Mouse (Mus musculus) small intestine, adult 2 months (tissue): Measurements from ENCODE around the gene Tbc1d5. TPM values are rescaled to one million over a fixed set of nuclear protein-coding genes. Genes with fewer than 3 reads are reported as not detected.

Source experiments
- H3K27ac ChIP-seq: fragments of 200-500 bp; 2 replicates; pipeline ENCODE4 v1.5.1; 2012; ENCODE audit warnings: low read depth, low read length, control low read depth, inconsistent platforms; ENCODE audit not compliant: insufficient read depth
- H3K27me3 ChIP-seq: fragments of 200-500 bp; 2 replicates; pipeline ENCODE4 v1.6.1; 2012; ENCODE audit warnings: mild to moderate bottlenecking, moderate library complexity, low read length, inconsistent platforms; ENCODE audit not compliant: control insufficient read depth, insufficient read depth
- H3K36me3 ChIP-seq: fragments of 200-500 bp; 2 replicates; pipeline ENCODE4 v1.6.1; 2012; ENCODE audit warnings: mild to moderate bottlenecking, low read length, control low read depth, inconsistent platforms; ENCODE audit not compliant: control insufficient read depth, insufficient read depth
- H3K4me1 ChIP-seq: fragments of 200-500 bp; 2 replicates; pipeline ENCODE4 v1.6.1; 2012; ENCODE audit warnings: low read length, inconsistent platforms, mixed read lengths; ENCODE audit not compliant: control insufficient read depth, insufficient read depth, insufficient read length
- H3K4me3 ChIP-seq: fragments of 200-500 bp; 2 replicates; pipeline ENCODE4 v1.5.1; 2012; ENCODE audit warnings: low read depth, mild to moderate bottlenecking, control low read depth, inconsistent platforms, low read length, moderate library complexity
- CTCF ChIP-seq: fragments of 200-500 bp; IDR thresholded peaks from 2 replicates; pipeline ENCODE4 v1.5.1; 2012; ENCODE audit warnings: low read depth, mild to moderate bottlenecking, control low read depth, inconsistent platforms, low read length, moderate library complexity, mixed read lengths; ENCODE audit not compliant: insufficient replicate concordance, insufficient read length; ENCODE audit errors: extremely low read depth
- POLR2A ChIP-seq: fragments of 200-500 bp; IDR thresholded peaks from 2 replicates; pipeline ENCODE4 v1.6.1; 2012; ENCODE audit warnings: low read depth, mild to moderate bottlenecking, control low read depth, inconsistent platforms, low read length, moderate library complexity
- WGBS: fragments of 180-500 bp; shearing (Covaris S2); methylation state at CpG from one replicate; pipeline ENCODE4 v1.1.7; 2018; 5-methylcytosine and 5-hydroxymethylcytosine counted together
- polyA plus RNA-seq: library from polyadenylated mRNA; depleted of rRNA; stranded (reverse); fragments of >200 nt; gene quantifications from 2 replicates; pipeline ENCODE4 v1.2.3, GENCODE M21; 2012

Gene Tbc1d5
- polyA plus RNA-seq, 1 experiment = 6.1 TPM

DNA sequence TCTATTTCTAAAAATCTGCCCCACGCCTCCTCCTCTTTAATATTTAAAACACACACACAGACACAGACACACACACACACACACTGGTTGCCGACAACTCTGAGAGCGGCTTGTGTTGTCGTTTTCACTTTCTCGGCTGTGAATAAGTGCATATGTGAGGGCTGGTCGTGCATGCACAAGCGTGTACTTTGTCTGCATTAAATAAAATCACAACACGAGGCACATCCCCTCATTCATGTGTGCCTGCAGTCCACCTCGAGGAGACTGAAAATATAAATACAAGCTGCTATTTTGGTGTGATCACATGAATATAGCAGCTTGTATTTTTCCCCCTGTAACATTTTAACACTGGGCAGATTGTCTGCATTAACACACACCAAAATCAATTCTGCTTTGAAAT, 224.8 kb downstream of the Tbc1d5 start:
- no peak for TF ChIP-seq POLR2A
- no peak for TF ChIP-seq CTCF
- Histone ChIP-seq H3K36me3 (0 out of 2 replicates have a peak, but pooled peaks cover 4% of the 10 kb centered on the region), H3K4me1 (no peaks in the 10 kb centered on the region), H3K27me3 (no peaks in the 10 kb centered on the region), H3K27ac (no peak overlapping the region), H3K4me3 (no peak overlapping the region)
- 88% methylated on average over 9 of the region's 9 CpGs for WGBS

DNA sequence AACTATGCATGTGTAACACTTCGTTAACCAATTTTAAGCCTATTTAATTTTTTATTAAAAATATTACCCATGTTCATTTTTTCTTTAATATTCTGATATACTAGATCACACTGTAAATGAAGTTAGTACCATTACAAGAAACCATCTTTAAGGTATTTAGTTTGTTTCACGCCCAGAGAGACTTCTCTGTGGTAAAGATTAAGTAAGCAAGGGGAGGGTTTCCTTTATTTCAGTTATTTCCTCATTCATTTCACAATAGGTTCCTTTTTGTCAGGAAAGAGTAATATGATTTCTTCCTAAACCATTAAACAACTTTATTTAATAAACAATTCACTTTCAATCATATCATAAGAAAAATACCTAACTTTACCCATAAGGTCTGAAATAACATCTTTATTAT, 256.8 kb downstream of the Tbc1d5 start:
- no peak for TF ChIP-seq POLR2A
- no peak for TF ChIP-seq CTCF

DNA sequence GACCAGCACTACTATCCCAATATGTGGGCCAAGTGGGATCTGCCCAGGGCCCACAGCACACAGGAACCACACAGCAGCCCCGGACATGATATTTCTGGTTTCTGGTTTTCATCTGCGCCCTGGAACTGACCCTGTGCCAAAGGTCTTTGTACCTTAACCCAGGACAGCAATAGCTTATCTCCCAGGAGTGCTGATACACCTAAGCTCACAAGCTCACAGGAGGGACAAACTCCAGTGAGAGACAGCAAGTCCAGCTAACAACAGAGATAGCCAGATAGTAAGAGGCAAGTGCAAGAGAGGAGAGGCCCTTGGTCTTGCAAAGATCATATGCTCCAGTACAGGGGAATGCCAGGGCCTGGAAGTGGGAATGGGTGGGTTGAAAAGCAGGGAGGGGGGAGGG, 263.9 kb downstream of the Tbc1d5 start:
- TF ChIP-seq POLR2A (no peak), CTCF (no peak)
- H3K27ac ChIP-seq = peak overlapping the region; percentile 94
- H3K36me3 ChIP-seq = peaks cover 2% of the 10 kb centered on the region; the same call in 1 of the 2 replicates
- no peaks in the 10 kb centered on the region for H3K27me3 ChIP-seq
- H3K4me1 ChIP-seq = no peaks in the 10 kb centered on the region
- no peak overlapping the region for H3K4me3 ChIP-seq
- WGBS = 63% methylated on average over 2 of the region's 2 CpGs

More for the DNA sequence above, 256.8 kb downstream of the Tbc1d5 start:
- H3K36me3 ChIP-seq = no peaks in the 10 kb centered on the region
- no peaks in the 10 kb centered on the region for H3K4me1 ChIP-seq
- H3K27ac ChIP-seq = no peak overlapping the region
- 90% methylated on average over 2 of the region's 2 CpGs for WGBS
- H3K4me3 ChIP-seq = no peak overlapping the region
- H3K27me3 ChIP-seq = no peaks in the 10 kb centered on the region

DNA sequence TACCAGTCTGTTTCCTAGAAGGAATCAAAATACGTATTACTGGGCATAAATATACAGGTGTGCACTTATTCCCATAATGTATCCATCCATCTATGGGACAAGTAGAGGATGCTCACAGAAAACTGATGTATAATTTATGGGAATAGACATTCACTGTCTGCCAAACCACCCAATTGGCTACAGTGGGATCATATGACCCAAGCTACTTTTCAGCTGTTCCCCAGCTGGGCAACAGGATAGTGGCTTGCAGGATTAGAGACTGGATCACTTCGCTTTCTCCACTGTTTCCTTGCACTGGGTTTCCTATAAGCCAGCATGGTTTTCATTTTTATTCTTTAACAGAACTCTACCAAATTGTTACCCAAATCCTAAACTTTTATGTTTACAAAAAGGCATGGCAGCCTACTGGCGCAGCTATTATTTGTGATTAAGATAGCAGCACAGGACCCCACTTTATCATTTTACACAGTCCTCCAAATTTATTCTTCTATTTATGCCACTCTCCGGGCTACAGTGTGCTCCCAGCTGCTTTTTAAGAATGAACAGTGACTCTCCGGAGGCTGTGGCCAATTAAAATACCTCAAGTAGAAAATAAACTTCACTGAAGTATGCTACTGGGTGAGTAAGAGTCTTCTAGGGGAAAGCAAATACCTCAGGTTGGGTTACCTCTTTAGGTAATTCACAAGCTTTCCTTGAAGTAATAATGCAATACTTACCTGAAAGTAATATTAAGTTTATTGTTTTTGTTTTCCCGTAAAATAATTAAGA, 270.4 kb downstream of the Tbc1d5 start:
- no peak for TF ChIP-seq POLR2A
- TF ChIP-seq CTCF = no peak
- WGBS = 79% methylated on average over 6 of the region's 6 CpGs

DNA sequence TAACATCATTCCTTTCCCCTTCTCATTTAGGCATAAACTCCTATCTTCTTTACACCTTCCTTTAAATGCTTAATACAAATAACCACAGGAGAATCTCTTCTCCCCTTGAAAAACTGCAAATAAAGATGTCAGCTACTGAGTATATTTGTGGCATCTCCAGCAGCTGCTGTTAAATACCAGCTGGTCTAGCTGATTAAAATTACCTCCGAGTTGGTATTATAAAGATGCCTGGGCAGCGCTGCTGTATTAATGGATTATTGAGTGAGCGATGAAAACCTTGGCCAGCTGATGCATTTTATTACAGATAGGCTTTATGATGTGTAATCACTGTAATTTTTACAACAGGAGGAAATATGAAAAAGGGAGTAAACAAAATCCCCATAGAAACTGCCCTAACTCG, 271.0 kb downstream of the Tbc1d5 start:
- WGBS = 28% methylated on average over 4 of the region's 4 CpGs
- no peak overlapping the region for H3K4me3 ChIP-seq
- H3K27me3 ChIP-seq = no peaks in the 10 kb centered on the region
- no peak overlapping the region for H3K27ac ChIP-seq
- TF ChIP-seq CTCF = no peak
- no peak for TF ChIP-seq POLR2A
- H3K36me3 ChIP-seq = no peaks in the 10 kb centered on the region
- H3K4me1 ChIP-seq = peaks cover 2% of the 10 kb centered on the region; the same call in 1 of the 2 replicates

More for the DNA sequence above, 270.4 kb downstream of the Tbc1d5 start:
- no peak overlapping the region for H3K4me3 ChIP-seq
- H3K36me3 ChIP-seq = no peaks in the 10 kb centered on the region
- H3K27ac ChIP-seq = no peak overlapping the region
- H3K4me1 ChIP-seq = peaks cover 2% of the 10 kb centered on the region; the same call in 1 of the 2 replicates
- no peaks in the 10 kb centered on the region for H3K27me3 ChIP-seq

DNA sequence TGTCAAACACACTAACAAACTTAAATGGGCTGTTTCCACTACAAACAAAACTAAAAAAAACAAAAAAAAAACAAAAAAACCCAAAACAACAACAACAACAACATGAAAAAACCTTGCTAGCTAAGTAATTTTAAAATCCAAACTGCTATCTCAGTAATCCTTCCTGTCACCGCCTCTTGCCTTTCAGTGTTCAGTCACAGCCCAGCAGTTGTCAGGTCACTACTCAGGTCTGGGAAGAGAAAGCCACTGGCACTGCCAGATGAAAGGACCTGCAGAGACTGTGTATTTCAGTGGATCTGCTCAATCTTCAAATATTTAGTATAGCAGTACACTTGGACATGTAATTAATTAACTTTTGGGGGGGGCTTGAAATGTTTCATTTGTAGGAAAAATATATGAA, 272.5 kb downstream of the Tbc1d5 start:
- H3K27ac ChIP-seq = no peak overlapping the region
- H3K36me3 ChIP-seq = no peaks in the 10 kb centered on the region
- H3K4me3 ChIP-seq = no peak overlapping the region
- TF ChIP-seq POLR2A (no peak), CTCF (no peak)
- H3K27me3 ChIP-seq = no peaks in the 10 kb centered on the region
- WGBS = 100% methylated on average over 1 of the region's 1 CpGs
- H3K4me1 ChIP-seq = peaks cover 2% of the 10 kb centered on the region; the same call in 1 of the 2 replicates

DNA sequence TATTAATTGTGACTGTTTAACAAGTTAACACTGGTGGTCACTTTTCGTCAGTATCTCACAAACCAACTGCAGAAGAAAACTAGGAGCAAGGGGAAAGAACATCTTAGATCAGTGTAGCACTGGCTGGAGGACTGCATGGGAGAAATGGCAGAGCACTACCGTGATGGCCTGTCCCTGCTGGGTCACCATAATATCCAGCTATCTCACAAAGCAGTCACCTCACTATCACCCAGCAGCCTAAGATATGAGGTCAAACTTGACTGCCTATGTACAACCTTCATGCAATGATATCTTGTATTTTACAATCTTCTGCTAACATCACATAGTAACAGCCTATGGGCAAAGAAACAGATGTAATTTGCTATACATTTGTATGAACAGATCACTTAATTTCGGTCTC, 274.7 kb downstream of the Tbc1d5 start:
- 82% methylated on average over 3 of the region's 3 CpGs for WGBS
- Histone ChIP-seq H3K4me1 (peaks cover 2% of the 10 kb centered on the region; the same call in 1 of the 2 replicates), H3K4me3 (no peak overlapping the region), H3K27ac (no peak overlapping the region), H3K27me3 (no peaks in the 10 kb centered on the region), H3K36me3 (no peaks in the 10 kb centered on the region)
- TF ChIP-seq POLR2A (no peak), CTCF (no peak)
